Mouse (Mus musculus) MEL (cell line): ENCODE measurements around the gene Lcmt2. TPM values are rescaled to one million over a fixed set of nuclear protein-coding genes. Genes with fewer than 3 reads are reported as not detected.

ENCODE experiments used
- DNase-seq: peaks from one replicate; pipeline ENCODE4 v3.0.0; 2011; ENCODE audit warnings: low read depth, low spot score
- H3K27ac ChIP-seq: 2 replicates; pipeline ENCODE4 v1.5.1; 2012; ENCODE audit warnings: low read depth, mild to moderate bottlenecking, control low read depth, low read length, moderate library complexity; ENCODE audit not compliant: control insufficient read depth
- H3K27me3 ChIP-seq, 2 experiments: fragments of 150-350 bp in 1 of 2; sonication (generic) in 1 of 2; 2 replicates each; pipeline ENCODE4 v1.6.1; 2012; ENCODE audit warnings: low read length in 2 of 2, mild to moderate bottlenecking in 2 of 2, improper control_type of control experiment in 1 of 2, moderate library complexity in 1 of 2; ENCODE audit not compliant: insufficient read depth in 2 of 2, control insufficient read depth in 1 of 2
- H3K36me3 ChIP-seq, 2 experiments: 2 replicates each; pipeline ENCODE4 v1.6.1; 2012 to 2014; ENCODE audit warnings: low read length in 2 of 2, improper control_type of control experiment in 1 of 2, inconsistent platforms in 1 of 2, mild to moderate bottlenecking in 1 of 2; ENCODE audit not compliant: insufficient read depth in 2 of 2, control insufficient read depth in 1 of 2
- H3K4me1 ChIP-seq, 2 experiments: fragments of 150-350 bp in 1 of 2; sonication (generic) in 1 of 2; 2 replicates each; pipeline ENCODE4 v1.6.1; 2012; ENCODE audit warnings: low read length in 2 of 2, improper control_type of control experiment in 1 of 2, mild to moderate bottlenecking in 1 of 2; ENCODE audit not compliant: insufficient read depth in 2 of 2, control insufficient read depth in 1 of 2
- H3K4me3 ChIP-seq, 2 experiments: fragments of 150-350 bp in 1 of 2; sonication (generic) in 1 of 2; 2 replicates each; pipeline ENCODE4 v1.5.1; 2012; ENCODE audit warnings: low read depth in 2 of 2, low read length in 2 of 2, mild to moderate bottlenecking in 2 of 2, moderate library complexity in 2 of 2, control low read depth in 1 of 2, improper control_type of control experiment in 1 of 2; ENCODE audit not compliant: control insufficient read depth in 1 of 2, insufficient read depth in 1 of 2
- H3K79me2 ChIP-seq: 2 replicates; pipeline ENCODE4 v1.6.1; 2012; ENCODE audit warnings: mild to moderate bottlenecking, low read length, moderate library complexity; ENCODE audit not compliant: control insufficient read depth, poor library complexity, insufficient read depth
- H3K9ac ChIP-seq: 2 replicates; pipeline ENCODE4 v1.6.1; 2012; ENCODE audit warnings: low read depth, mild to moderate bottlenecking, control low read depth, low read length, moderate library complexity; ENCODE audit not compliant: control insufficient read depth, poor library complexity, severe bottlenecking
- H3K9me3 ChIP-seq: fragments of 150-350 bp; sonication (generic); replicated peaks from 2 replicates; pipeline ENCODE4 v1.6.1; 2012; ENCODE audit warnings: mild to moderate bottlenecking, low read length, improper control_type of control experiment, moderate library complexity; ENCODE audit not compliant: insufficient read depth
- BHLHE40 ChIP-seq: IDR thresholded peaks from 2 replicates; pipeline ENCODE4 v1.6.1; 2012; ENCODE audit warnings: low read depth, mild to moderate bottlenecking, inconsistent platforms, low read length, improper control_type of control experiment, borderline replicate concordance
- CHD1 ChIP-seq: IDR thresholded peaks from 2 replicates; pipeline ENCODE4 v1.6.1; 2012; ENCODE audit warnings: low read depth, mild to moderate bottlenecking, inconsistent platforms, low read length, improper control_type of control experiment
- CHD2 ChIP-seq: IDR thresholded peaks from 2 replicates; pipeline ENCODE4 v1.6.1; 2011; ENCODE audit warnings: low read length, improper control_type of control experiment
- CTCF ChIP-seq, 3 experiments: IDR thresholded peaks in 2 of 3; conservative IDR thresholded peaks in 1 of 3; 2 replicates each; pipeline ENCODE4 v1.5.1; 2011 to 2012; ENCODE audit warnings: low read length in 3 of 3, low read depth in 2 of 3, mild to moderate bottlenecking in 2 of 3, improper control_type of control experiment in 1 of 3, inconsistent platforms in 1 of 3, mixed read lengths in 1 of 3, moderate library complexity in 1 of 3; ENCODE audit not compliant: control insufficient read depth in 1 of 3, insufficient read depth in 1 of 3, poor library complexity in 1 of 3, severe bottlenecking in 1 of 3
- ELF1 ChIP-seq: IDR thresholded peaks from 2 replicates; pipeline ENCODE4 v1.6.1; 2014; ENCODE audit warnings: low read depth, mild to moderate bottlenecking, inconsistent platforms, low read length, improper control_type of control experiment, moderate library complexity
- EP300 ChIP-seq, 2 experiments: IDR thresholded peaks; 2 replicates each; pipeline ENCODE4 v1.6.1; 2011; ENCODE audit warnings: improper control_type of control experiment in 2 of 2, low read length in 2 of 2, low read depth in 1 of 2, mild to moderate bottlenecking in 1 of 2
- GABPA ChIP-seq: IDR thresholded peaks from 2 replicates; pipeline ENCODE4 v1.6.1; 2012; ENCODE audit warnings: low read depth, mild to moderate bottlenecking, inconsistent platforms, low read length, improper control_type of control experiment, moderate library complexity
- GATA1 ChIP-seq: IDR thresholded peaks from 2 replicates; pipeline ENCODE4 v1.6.1; 2011; ENCODE audit warnings: low read depth, low read length, improper control_type of control experiment
- HCFC1 ChIP-seq: IDR thresholded peaks from 2 replicates; pipeline ENCODE4 v1.6.1; 2012; ENCODE audit warnings: low read depth, mild to moderate bottlenecking, inconsistent platforms, low read length, improper control_type of control experiment, moderate library complexity
- JUND ChIP-seq: IDR thresholded peaks from 2 replicates; pipeline ENCODE4 v1.6.1; 2011; ENCODE audit warnings: low read depth, mild to moderate bottlenecking, improper control_type of control experiment, low read length
- KAT2A ChIP-seq: conservative IDR thresholded peaks from 2 replicates; pipeline ENCODE4 v1.6.1; 2012; ENCODE audit warnings: low read depth, low read length, improper control_type of control experiment, inconsistent platforms
- MAX ChIP-seq: IDR thresholded peaks from 2 replicates; pipeline ENCODE4 v1.6.1; 2011; ENCODE audit warnings: low read length, improper control_type of control experiment
- MXI1 ChIP-seq: IDR thresholded peaks from 2 replicates; pipeline ENCODE4 v1.6.1; 2011; ENCODE audit warnings: mild to moderate bottlenecking, low read depth, low read length, improper control_type of control experiment
- MYC ChIP-seq: IDR thresholded peaks from 2 replicates; pipeline ENCODE4 v1.6.1; 2011; ENCODE audit warnings: low read depth, mild to moderate bottlenecking, low read length, improper control_type of control experiment, moderate library complexity
- NELFE ChIP-seq: IDR thresholded peaks from 2 replicates; pipeline ENCODE4 v1.6.1; 2011; ENCODE audit warnings: low read depth, low read length, improper control_type of control experiment
- NRF1 ChIP-seq: IDR thresholded peaks from 2 replicates; pipeline ENCODE4 v1.6.1; 2014; ENCODE audit warnings: low read depth, mild to moderate bottlenecking, inconsistent platforms, low read length, improper control_type of control experiment, moderate library complexity; ENCODE audit not compliant: poor library complexity, insufficient read depth, severe bottlenecking
- POLR2A ChIP-seq, 2 experiments: IDR thresholded peaks; 2 replicates each; pipeline ENCODE4 v1.6.1; 2011 to 2012; ENCODE audit warnings: low read length in 2 of 2, mild to moderate bottlenecking in 2 of 2, control low read depth in 1 of 2, improper control_type of control experiment in 1 of 2, low read depth in 1 of 2, moderate library complexity in 1 of 2; ENCODE audit not compliant: control insufficient read depth in 1 of 2, insufficient read depth in 1 of 2, poor library complexity in 1 of 2
- POLR2AphosphoS2 ChIP-seq: IDR thresholded peaks from 2 replicates; pipeline ENCODE4 v1.6.1; 2011; ENCODE audit warnings: low read length, improper control_type of control experiment
- RAD21 ChIP-seq: IDR thresholded peaks from 2 replicates; pipeline ENCODE4 v1.6.1; 2011; ENCODE audit warnings: mild to moderate bottlenecking, low read depth, low read length, improper control_type of control experiment
- SIN3A ChIP-seq: IDR thresholded peaks from 2 replicates; pipeline ENCODE4 v1.6.1; 2012; ENCODE audit warnings: low read length, improper control_type of control experiment, inconsistent platforms
- SMC3 ChIP-seq: IDR thresholded peaks from 2 replicates; pipeline ENCODE4 v1.6.1; 2011; ENCODE audit warnings: low read depth, low read length, improper control_type of control experiment
- TBP ChIP-seq: IDR thresholded peaks from 2 replicates; pipeline ENCODE4 v1.8.0; 2011; ENCODE audit warnings: low read depth, low read length, improper control_type of control experiment
- UBTF ChIP-seq: IDR thresholded peaks from 2 replicates; pipeline ENCODE4 v1.6.1; 2012; ENCODE audit warnings: low read depth, mild to moderate bottlenecking, inconsistent platforms, low read length, improper control_type of control experiment, moderate library complexity, borderline replicate concordance; ENCODE audit not compliant: insufficient read depth
- USF1 ChIP-seq: IDR thresholded peaks from 2 replicates; pipeline ENCODE4 v1.6.1; 2014; ENCODE audit warnings: low read depth, mild to moderate bottlenecking, inconsistent platforms, low read length, improper control_type of control experiment, moderate library complexity
- USF2 ChIP-seq, 2 experiments: IDR thresholded peaks; 2 replicates each; pipeline ENCODE4 v1.6.1; 2011 to 2012; ENCODE audit warnings: improper control_type of control experiment in 2 of 2, low read length in 2 of 2, borderline replicate concordance in 1 of 2, inconsistent platforms in 1 of 2, low read depth in 1 of 2, mild to moderate bottlenecking in 1 of 2; ENCODE audit not compliant: insufficient read depth in 1 of 2
- ZC3H11A ChIP-seq: IDR thresholded peaks from 2 replicates; pipeline ENCODE4 v1.6.1; 2012; ENCODE audit warnings: low read depth, mild to moderate bottlenecking, inconsistent platforms, low read length, improper control_type of control experiment
- ZMIZ1 ChIP-seq: IDR thresholded peaks from 2 replicates; pipeline ENCODE4 v1.6.1; 2012; ENCODE audit warnings: low read depth, mild to moderate bottlenecking, inconsistent platforms, low read length, improper control_type of control experiment, moderate library complexity
- ZNF384 ChIP-seq: IDR thresholded peaks from 2 replicates; pipeline ENCODE4 v1.6.1; 2012; ENCODE audit warnings: low read depth, mild to moderate bottlenecking, inconsistent platforms, low read length, improper control_type of control experiment
- polyA plus RNA-seq, 2 experiments: library from polyadenylated mRNA; stranded (reverse) in 1 of 2; unstranded in 1 of 2; fragments of >175 nt in 1 of 2; fragments of >200 nt in 1 of 2; gene quantifications; 2 replicates each; pipeline versions ENCODE4 v1.2.1 to v1.2.4; 2012; ENCODE audit warnings: low replicate concordance in 2 of 2, low read depth in 1 of 2; ENCODE audit not compliant: insufficient read length in 2 of 2, insufficient read depth in 1 of 2, missing spikeins in 1 of 2
- total RNA-seq: library from RNA; depleted of rRNA; stranded (reverse); fragments of 300-350 nt; gene quantifications from 2 replicates; pipeline ENCODE4 v1.2.3, GENCODE M21; 2012

Lcmt2 gene
- total and polyA plus RNA-seq, 3 experiments = 12.9 to 13.2 TPM; not detected in 1

- no peak overlapping the region for H3K4me3 ChIP-seq
- no peaks in the 10 kb centered on the region for H3K4me1 ChIP-seq
- H3K27ac ChIP-seq = no peak overlapping the region; the same call in 1 of the 2 replicates
- peak; percentile 35 for DNase-seq
- H3K27me3 ChIP-seq = no peaks in the 10 kb centered on the region
- H3K9ac ChIP-seq = no peak overlapping the region
- peaks cover 3 to 22% of the 10 kb centered on the region in 2 experiments for H3K36me3 ChIP-seq
- TF ChIP-seq GATA1 = no peak
- peak; percentile 33; the same call in 1 of the 2 replicates for TF ChIP-seq SMC3
- TF ChIP-seq RAD21 = peak; percentile 27
- TF ChIP-seq CTCF (IDR thresholded peaks at IDR 0.05 in 2 of 3, conservative IDR thresholded peaks at IDR 0.05 in 1 of 3; ENCODE audit: control insufficient read depth in 1 of 3, insufficient read depth in 1 of 3, low read depth in 2 of 3, low read length in 3 of 3, poor library complexity in 1 of 3, severe bottlenecking in 1 of 3) = peak; percentile 27 to 50 (median 40); a peak in 5 of 6 replicates
- no peaks in the 10 kb centered on the region for H3K9me3 ChIP-seq
- no peaks in the 10 kb centered on the region for H3K79me2 ChIP-seq
These were observed 38.5 kb upstream of the Lcmt2 start for GRCm38 (mm10) chr2:121178828-121179479.

- peaks cover 0 to 10% of the 10 kb centered on the region in 2 experiments; a peak in 3 of 4 replicates for H3K4me1 ChIP-seq
- DNase-seq = peak; percentile 93
- peak within 1 kb of the TSS; percentile 95 for H3K9ac ChIP-seq
- H3K27me3 ChIP-seq = no peaks in the 10 kb centered on the region
- H3K9me3 ChIP-seq = no peaks in the 10 kb centered on the region
- peak within 1 kb of the TSS; percentile 95 to 99 for H3K4me3 ChIP-seq
- H3K79me2 ChIP-seq = peaks cover 29% of the 10 kb centered on the region
- peaks cover 3 to 13% of the 10 kb centered on the region in 2 experiments; a peak in 3 of 4 replicates for H3K36me3 ChIP-seq
- peak within 1 kb of the TSS; percentile 80 for H3K27ac ChIP-seq
- TF ChIP-seq UBTF = no peak
- 0 out of 2 replicates have a peak, but pooled peaks have one; percentile 10 for TF ChIP-seq SMC3
- TF ChIP-seq ZNF384 = no peak
- no peak for TF ChIP-seq USF2 (IDR thresholded peaks at IDR 0.05; ENCODE audit: borderline replicate concordance in 1 of 2, insufficient read depth in 1 of 2, low read depth in 1 of 2, low read length in 2 of 2)
- TF ChIP-seq BHLHE40 = no peak
- no peak for TF ChIP-seq JUND
- TF ChIP-seq CHD2 = no peak
- TF ChIP-seq GABPA = no peak
- peak; percentile 73 for TF ChIP-seq TBP
- peak; percentile 72 for TF ChIP-seq SIN3A
- TF ChIP-seq CHD1 = no peak; the same call in 1 of the 2 replicates
- no peak for TF ChIP-seq ZC3H11A
- peak; percentile 41 for TF ChIP-seq MXI1
- TF ChIP-seq USF1 = no peak
- no peak for TF ChIP-seq MYC
- peak in 1 of 3 experiments; percentile 28; a peak in 2 of 6 replicates for TF ChIP-seq CTCF (IDR thresholded peaks at IDR 0.05 in 2 of 3, conservative IDR thresholded peaks at IDR 0.05 in 1 of 3; ENCODE audit: control insufficient read depth in 1 of 3, insufficient read depth in 1 of 3, low read depth in 2 of 3, low read length in 3 of 3, poor library complexity in 1 of 3, severe bottlenecking in 1 of 3)
- 0 out of 2 replicates have a peak, but pooled peaks have one; percentile 38 for TF ChIP-seq MAX
- no peak for TF ChIP-seq KAT2A
- peak; percentile 97 for TF ChIP-seq ELF1
- TF ChIP-seq NRF1 = peak; percentile 92
- peak; percentile 87 to 91 for TF ChIP-seq POLR2A (IDR thresholded peaks at IDR 0.05; ENCODE audit: control insufficient read depth in 1 of 2, insufficient read depth in 1 of 2, low read depth in 1 of 2, low read length in 2 of 2, poor library complexity in 1 of 2)
- peak; percentile 79 for TF ChIP-seq POLR2AphosphoS2
- no peak for TF ChIP-seq GATA1
- TF ChIP-seq HCFC1 = peak; percentile 60
- TF ChIP-seq NELFE = peak; percentile 89
- no peak for TF ChIP-seq EP300 (IDR thresholded peaks at IDR 0.05; ENCODE audit: low read depth in 1 of 2, low read length in 2 of 2)
- peak; percentile 83; the same call in 1 of the 2 replicates for TF ChIP-seq ZMIZ1
These were observed 30.7 kb upstream of the Lcmt2 start, which contains the start of gene Zscan29 for GRCm38 (mm10) chr2:121170980-121171742. TSS of gene Zscan29 (minus strand) at chr2:121171125.
